8 mouse cellular contexts compared by ENCODE assay signal in the genomic region with DNA sequence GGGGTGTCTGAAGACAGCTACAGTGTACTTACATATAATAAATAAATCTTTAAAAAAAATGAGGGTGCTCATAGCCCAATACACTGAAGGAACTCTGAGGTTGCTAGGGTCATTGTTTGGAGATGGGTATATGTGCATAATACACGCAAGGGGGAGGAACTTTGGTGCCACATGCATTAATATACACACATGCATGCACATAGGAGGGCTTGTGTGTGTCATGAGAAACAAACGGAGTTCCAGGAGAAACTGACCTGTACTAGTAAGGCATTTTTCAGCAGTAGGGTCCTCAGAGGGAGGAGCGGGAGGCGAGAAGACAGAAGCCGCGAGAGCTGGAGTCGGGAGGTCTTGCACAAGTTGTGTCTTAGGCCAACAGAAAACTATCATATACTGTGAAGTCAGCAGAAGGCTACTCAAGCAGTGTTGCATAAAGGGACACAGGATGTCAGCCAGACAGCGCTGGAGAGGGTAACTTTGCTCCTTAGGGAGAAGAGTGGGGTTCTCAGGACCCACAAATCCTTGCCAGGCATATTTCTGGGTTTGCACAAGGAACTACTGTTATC. TPM values are rescaled to one million over a fixed set of nuclear protein-coding genes. Genes with fewer than 3 reads are reported as not detected.
DNase-seq lines count a peak whose midpoint lies in the region; ATAC-seq and TF ChIP-seq lines count a peak whose summit lies in the region.

No protein-coding gene starts in this region.

- dilution Hi-C loops in CH12.LX (cut with MboI; ENCODE audit: extremely low pct_ligation_motif_present, extremely low pct_unique_long_range_greater_than_20kb, low sequenced_read_pairs): no loop called here

- in situ Hi-C loops in CH12.LX (cut with MboI; ENCODE audit: low pct_ligation_motif_present, low pct_unique_long_range_greater_than_20kb, low sequenced_read_pairs): no loop called here

- TF ChIP-seq RAD21 in CH12.LX (IDR thresholded peaks at IDR 0.05; ENCODE audit: low read depth, low read length): no peak

- 63% methylated on average over 8 of the region's 8 CpGs for WGBS in hindbrain, embryonic 13.5 days
- WGBS in macrophage (ENCODE audit: missing documents): 43% methylated on average over 8 of the region's 8 CpGs

- no peak for TF ChIP-seq EP300 in CH12.LX (IDR thresholded peaks at IDR 0.05; ENCODE audit: low read length)

- H3K4me2 ChIP-seq in CH12.LX (ENCODE audit: insufficient read depth, low read depth, poor library complexity, severe bottlenecking): peak overlapping the region; percentile 48; the same call in 1 of the 2 replicates
- peak overlapping the region; percentile 38 for H3K4me2 ChIP-seq in hindbrain, embryonic 13.5 days

- no peak overlapping the region for H3K4me3 ChIP-seq in CH12.LX (replicated peaks in 1 of 3; ENCODE audit: low read depth in 2 of 3, low read length in 2 of 3, poor library complexity in 1 of 3)
- H3K4me3 ChIP-seq in hindbrain, embryonic 13.5 days: 0 out of 2 replicates have a peak overlapping the region, but pooled peaks have one; percentile 2
- no peak overlapping the region for H3K4me3 ChIP-seq in macrophage (ENCODE audit: inconsistent target)

- no peak overlapping the region for H3K9ac ChIP-seq in CH12.LX (ENCODE audit: insufficient read depth, low read depth)
- 0 out of 2 replicates have a peak overlapping the region, but pooled peaks have one; percentile 19 for H3K9ac ChIP-seq in hindbrain, embryonic 13.5 days

- no peak for ATAC-seq in hindbrain, embryonic 13.5 days (ENCODE audit: low FRiP score)

- no peaks in the 10 kb centered on the region for H3K27me3 ChIP-seq in CH12.LX (replicated peaks)
- H3K27me3 ChIP-seq in hindbrain, embryonic 13.5 days: no peaks in the 10 kb centered on the region

- intact Hi-C loops in gastrocnemius, postnatal 36 days (cut with DNase I): no loop called here

- H3K4me1 ChIP-seq in CH12.LX (ENCODE audit: control insufficient read depth in 1 of 2, insufficient read depth in 2 of 2): peaks cover 9 to 26% of the 10 kb centered on the region in 2 experiments
- H3K4me1 ChIP-seq in hindbrain, embryonic 13.5 days (replicated peaks): peaks cover 6% of the 10 kb centered on the region

- H3K36me3 ChIP-seq in CH12.LX (replicated peaks in 1 of 2; ENCODE audit: control insufficient read depth in 1 of 2, insufficient read depth in 1 of 2, low read length in 1 of 2): peaks cover 0 to 3% of the 10 kb centered on the region in 2 experiments
- H3K36me3 ChIP-seq in hindbrain, embryonic 13.5 days: no peaks in the 10 kb centered on the region
- no peaks in the 10 kb centered on the region for H3K36me3 ChIP-seq in macrophage (ENCODE audit: inconsistent target)

- H3K79me2 ChIP-seq in CH12.LX (replicated peaks; ENCODE audit: control insufficient read depth, extremely low read depth, insufficient read depth, poor library complexity, severe bottlenecking): no peaks in the 10 kb centered on the region
- H3K79me2 ChIP-seq in macrophage (ENCODE audit: inconsistent target): no peaks in the 10 kb centered on the region

- no peak for TF ChIP-seq CTCF in CH12.LX (conservative IDR thresholded peaks at IDR 0.05 in 1 of 2, IDR thresholded peaks at IDR 0.05 in 1 of 2; ENCODE audit: low read depth in 2 of 2, low read length in 2 of 2)

- DNase-seq in CH12.LX (ENCODE audit: extremely low read depth): no peak
- peak; percentile 81 for DNase-seq in adipocyte (ENCODE audit: low spot score)
- DNase-seq in gastrocnemius, postnatal 36 days: no peak
- no peak for DNase-seq in gastrocnemius, adult 8-10 months (ENCODE audit: low spot score in 2 of 2)
- DNase-seq in spleen, postnatal 4 days (ENCODE audit: low spot score in 2 of 2): no peak
- no peak for DNase-seq in ovary, postnatal 10 days (ENCODE audit: low spot score)

- TF ChIP-seq POLR2A in CH12.LX (IDR thresholded peaks at IDR 0.05; ENCODE audit: low read depth, low read length): no peak

- H3K27ac ChIP-seq in CH12.LX (ENCODE audit: insufficient read depth, low read depth): no peak overlapping the region
- H3K27ac ChIP-seq in hindbrain, embryonic 13.5 days: no peak overlapping the region
- peak overlapping the region; percentile 16 for H3K27ac ChIP-seq in macrophage

- no peaks in the 10 kb centered on the region for H3K9me3 ChIP-seq in CH12.LX (replicated peaks; ENCODE audit: low read length)
- H3K9me3 ChIP-seq in hindbrain, embryonic 13.5 days: no peaks in the 10 kb centered on the region

TF ChIP-seq in CH12.LX, 34 proteins besides CTCF, POLR2A, EP300 and RAD21:
- TF ChIP-seq GABPA (IDR thresholded peaks at IDR 0.05; ENCODE audit: insufficient replicate concordance, low read depth, low read length) (no peak), CHD1 (IDR thresholded peaks at IDR 0.05; ENCODE audit: low read depth, low read length) (no peak), POLR2AphosphoS2 (IDR thresholded peaks at IDR 0.05; ENCODE audit: low read depth, low read length) (no peak), E2F4 (IDR thresholded peaks at IDR 0.05; ENCODE audit: insufficient replicate concordance, low read depth, low read length) (no peak)

RNA-seq across cellular contexts. Expression of a gene that starts 7.5 kb away (rescaled TPM):
- total RNA-seq in CH12.LX (2012; rRNA removed) (83.7 and 85.1 TPM in 2 replicates), CH12.LX (2014; rRNA removed) (94.5 and 105 TPM in 2 replicates)
- polyA plus RNA-seq in CH12.LX (2012; ENCODE audit: insufficient read length, low read depth) (73.4 and 75.9 TPM in 2 replicates), macrophage (2018) (13.4 to 26.0 TPM (median 25.2 TPM) in 3 replicates)
- 195 and 208 TPM in 2 replicates for polyA plus RNA-seq in hindbrain, embryonic 13.5 days (2015; fragmentation: Nextera tagmentation; extraction: Ambion mirVana)
- total RNA-seq in macrophage (2018; cell fraction: chromatin; rRNA removed): 10 to 100 TPM; 18.8 to 46.4 (median 28.7) TPM
- 10 to 100 TPM; 24.3 to 34.2 (median 28.0) TPM for total RNA-seq in macrophage (2018; cell fraction: cytosol; rRNA removed)
- total RNA-seq in macrophage (2018; cell fraction: nucleus; rRNA removed): 10 to 100 TPM; 14.2 to 32.7 (median 22.4) TPM
- total RNA-seq in gastrocnemius, postnatal 36 days (2021): 10 to 100 TPM; 25.6 to 28.9 TPM
- total RNA-seq in gastrocnemius, adult 8-10 months (2022): 10 to 100 TPM; 18.8 to 34.0 (median 26.1) TPM

RNA-seq across cellular contexts. Expression of a gene that starts 34.6 kb away (rescaled TPM):
- total RNA-seq in CH12.LX (2012; rRNA removed): not detected in 2 replicates
- not detected in 2 replicates for total RNA-seq in CH12.LX (2014; rRNA removed)
- polyA plus RNA-seq in CH12.LX (2012; ENCODE audit: insufficient read length, low read depth): not detected in 2 replicates
- 0.52 and 0.91 TPM in 2 replicates for polyA plus RNA-seq in hindbrain, embryonic 13.5 days (2015; fragmentation: Nextera tagmentation; extraction: Ambion mirVana)
- total RNA-seq in macrophage (2018; cell fraction: chromatin; rRNA removed): under 1 TPM in 8 of 26 experiments, not detected in 18; 0.20 to 0.87 (median 0.27) TPM
- total RNA-seq in macrophage (2018; cell fraction: cytosol; rRNA removed): under 1 TPM in 2 of 26 experiments, not detected in 24; 0.03 to 0.10 TPM
- total RNA-seq in macrophage (2018; cell fraction: nucleus; rRNA removed): under 1 TPM in 1 of 26 experiments, not detected in 25; 0.24 TPM
- polyA plus RNA-seq in macrophage (2018): not detected in 3 replicates
- total RNA-seq in gastrocnemius, postnatal 36 days (2021): under 1 TPM in 1 of 2 experiments, not detected in 1; 0.08 TPM
- total RNA-seq in gastrocnemius, adult 8-10 months (2022): not detected

RNA-seq across cellular contexts. Expression of a gene that starts 35.6 kb away (rescaled TPM):
- total RNA-seq in CH12.LX (2012; rRNA removed): 18.8 and 27.9 TPM in 2 replicates
- total RNA-seq in CH12.LX (2014; rRNA removed): 11.7 and 14.3 TPM in 2 replicates
- 31.6 and 31.8 TPM in 2 replicates for polyA plus RNA-seq in CH12.LX (2012; ENCODE audit: insufficient read length, low read depth)
- polyA plus RNA-seq in hindbrain, embryonic 13.5 days (2015; fragmentation: Nextera tagmentation; extraction: Ambion mirVana): 116 and 124 TPM in 2 replicates
- total RNA-seq in macrophage (2018; cell fraction: chromatin; rRNA removed): 100 to 1,000 TPM in 2 of 26 experiments, 10 to 100 TPM in 24; 23.8 to 123 (median 63.9) TPM
- 1 to 10 TPM; 2.8 to 8.8 (median 5.8) TPM for total RNA-seq in macrophage (2018; cell fraction: cytosol; rRNA removed)
- total RNA-seq in macrophage (2018; cell fraction: nucleus; rRNA removed): 10 to 100 TPM in 25 of 26 experiments, 1 to 10 TPM in 1; 9.4 to 58.6 (median 23.4) TPM
- 6.5 to 9.7 TPM (median 7.5 TPM) in 3 replicates for polyA plus RNA-seq in macrophage (2018)
- total RNA-seq in gastrocnemius, postnatal 36 days (2021): 10 to 100 TPM; 21.0 to 23.0 TPM
- 10 to 100 TPM; 22.5 to 28.5 (median 25.7) TPM for total RNA-seq in gastrocnemius, adult 8-10 months (2022)

RNA-seq across cellular contexts. Expression of a gene that starts 36.4 kb away (rescaled TPM):
- total RNA-seq in CH12.LX (2012; rRNA removed): 0.04 TPM in 1 of 2 replicates, not detected in the other
- total RNA-seq in CH12.LX (2014; rRNA removed): not detected in 2 replicates
- 0.11 TPM in 1 of 2 replicates, not detected in the other for polyA plus RNA-seq in CH12.LX (2012; ENCODE audit: insufficient read length, low read depth)
- polyA plus RNA-seq in hindbrain, embryonic 13.5 days (2015; fragmentation: Nextera tagmentation; extraction: Ambion mirVana): 0.47 and 0.69 TPM in 2 replicates
- not detected for total RNA-seq in macrophage (2018; cell fraction: chromatin; rRNA removed)
- total RNA-seq in macrophage (2018; cell fraction: cytosol; rRNA removed): not detected
- 1 to 10 TPM in 1 of 26 experiments, not detected in 25; 1.3 TPM for total RNA-seq in macrophage (2018; cell fraction: nucleus; rRNA removed)
- not detected in 3 replicates for polyA plus RNA-seq in macrophage (2018)
- total RNA-seq in gastrocnemius, postnatal 36 days (2021): not detected
- not detected for total RNA-seq in gastrocnemius, adult 8-10 months (2022)
